Mouse (Mus musculus): Measurements from ENCODE around the gene Gm20403.
"Not testable (repeated sequence)": the region's sequence is repeated elsewhere in the genome, so short reads cannot be mapped to it uniquely, and the experiment has no call there.

The Gm20403 gene

GRCm38 (mm10) chr12:54986052-54986717 is at the start of gene Gm20403:
Gm20403 (minus strand) TSS chr12:54986529.
- DNase-seq (ENCODE audit: low read depth, low spot score) = peak; percentile 73

- DNase-seq (ENCODE audit: low read depth, low spot score) = no peak
Observed at GRCm38 (mm10) chr12:55027088-55027487, 40.8 kb upstream of the Gm20403 start.

GRCm38 (mm10) chr12:55023284-55023683 is 37.0 kb upstream of the Gm20403 start:
- DNase-seq (ENCODE audit: low read depth, low spot score) = no peak

GRCm38 (mm10) chr12:55019421-55019877 is 33.1 kb upstream of the Gm20403 start:
- no peak for DNase-seq (ENCODE audit: low read depth, low spot score)

- peak; percentile 14 for DNase-seq (ENCODE audit: low read depth, low spot score)
Observed at GRCm38 (mm10) chr12:55017119-55017721, 30.9 kb upstream of the Gm20403 start.

GRCm38 (mm10) chr12:55016339-55017118 is 30.2 kb upstream of the Gm20403 start:
- no peak for DNase-seq (ENCODE audit: low read depth, low spot score)

GRCm38 (mm10) chr12:55015428-55015827 is 29.1 kb upstream of the Gm20403 start:
- no peak for DNase-seq (ENCODE audit: low read depth, low spot score)

- no peak for DNase-seq (ENCODE audit: low read depth, low spot score)
Observed at GRCm38 (mm10) chr12:55013626-55014398, 27.5 kb upstream of the Gm20403 start, which contains the start of gene Baz1a. Baz1a (minus strand) TSS chr12:55014348.

GRCm38 (mm10) chr12:55013031-55013430 is 26.7 kb upstream of the Gm20403 start:
- no peak for DNase-seq (ENCODE audit: low read depth, low spot score)

GRCm38 (mm10) chr12:55007361-55008008 is 21.2 kb upstream of the Gm20403 start:
- DNase-seq (ENCODE audit: low read depth, low spot score) = peak; percentile 64

GRCm38 (mm10) chr12:55006071-55006470 is 19.7 kb upstream of the Gm20403 start:
- DNase-seq (ENCODE audit: low read depth, low spot score) = no peak

- DNase-seq (ENCODE audit: low read depth, low spot score) = no peak
Observed at GRCm38 (mm10) chr12:55004396-55004795, 18.1 kb upstream of the Gm20403 start.

GRCm38 (mm10) chr12:55003843-55004242 is 17.5 kb upstream of the Gm20403 start:
- no peak for DNase-seq (ENCODE audit: low read depth, low spot score)

GRCm38 (mm10) chr12:55002532-55002931 is 16.2 kb upstream of the Gm20403 start:
- not testable (repeated sequence) for DNase-seq (ENCODE audit: low read depth, low spot score)

- peak; percentile 19 for DNase-seq (ENCODE audit: low read depth, low spot score)
Observed at GRCm38 (mm10) chr12:54999016-54999690, 12.8 kb upstream of the Gm20403 start.

GRCm38 (mm10) chr12:54998411-54998810 is 12.1 kb upstream of the Gm20403 start:
- no peak for DNase-seq (ENCODE audit: low read depth, low spot score)

- DNase-seq (ENCODE audit: low read depth, low spot score) = no peak
Observed at GRCm38 (mm10) chr12:54996979-54997474, 10.7 kb upstream of the Gm20403 start.

- no peak for DNase-seq (ENCODE audit: low read depth, low spot score)
Observed at GRCm38 (mm10) chr12:54995965-54996364, 9.6 kb upstream of the Gm20403 start.

GRCm38 (mm10) chr12:54994418-54994817 is 8.1 kb upstream of the Gm20403 start:
- peak; percentile 7 for DNase-seq (ENCODE audit: low read depth, low spot score)

- DNase-seq (ENCODE audit: low read depth, low spot score) = peak; percentile 21
Observed at GRCm38 (mm10) chr12:54994068-54994386, 7.7 kb upstream of the Gm20403 start.

Data from brain, adult 2 months (tissue).